Mouse (Mus musculus): ENCODE results near the gene Gm13697. TPM values are rescaled to one million over a fixed set of nuclear protein-coding genes. Genes with fewer than 3 reads are reported as not detected.

Gm13697 gene
- polyA plus RNA-seq, 1 experiment from 2014 or later = not detected

Other genes starting within 250 kb of the Gm13697 start
- gene Fam171b, start 172.1 kb upstream of the Gm13697 start, polyA plus RNA-seq (2015; fragmentation: Nextera tagmentation; extraction: Ambion mirVana) = 1.7 and 2.7 TPM in 2 replicates
- not detected in 2 replicates for gene Zswim2, start 43.5 kb upstream of the Gm13697 start, polyA plus RNA-seq (2015; fragmentation: Nextera tagmentation; extraction: Ambion mirVana)
- gene Gm13698, start 29.1 kb upstream of the Gm13697 start, polyA plus RNA-seq (2015; fragmentation: Nextera tagmentation; extraction: Ambion mirVana) = not detected in 2 replicates
- not detected in 2 replicates for gene Gm13693, start 23.2 kb upstream of the Gm13697 start, polyA plus RNA-seq (2015; fragmentation: Nextera tagmentation; extraction: Ambion mirVana)
- gene Gm13695, start 17.4 kb upstream of the Gm13697 start, polyA plus RNA-seq (2015; fragmentation: Nextera tagmentation; extraction: Ambion mirVana) = not detected in 2 replicates
- not detected in 2 replicates for gene Gm13696, start 11.6 kb upstream of the Gm13697 start, polyA plus RNA-seq (2015; fragmentation: Nextera tagmentation; extraction: Ambion mirVana)
- not detected in 2 replicates for gene Gm13694, start 5.8 kb upstream of the Gm13697 start, polyA plus RNA-seq (2015; fragmentation: Nextera tagmentation; extraction: Ambion mirVana)
- not detected in 2 replicates for gene Gm13691, start 5.8 kb downstream of the Gm13697 start, polyA plus RNA-seq (2015; fragmentation: Nextera tagmentation; extraction: Ambion mirVana)